25 mouse cellular contexts compared by ENCODE assay signal in genomic region chr6:134575288-134575741, GRCm38 (mm10). TPM values are rescaled to one million over a fixed set of nuclear protein-coding genes. Genes with fewer than 3 reads are reported as not detected.
A peak's percentile ranks its signal among the peaks of the same experiment; 100 is the strongest.
DNase-seq lines count a peak whose midpoint lies in the region; ATAC-seq and TF ChIP-seq lines count a peak whose summit lies in the region.
"Had no signal": no experiment of that assay in that cellular context is flagged by ENCODE, and none has a peak within 500 bp of the region (broad histone marks: within the 10 kb centered on the region; RNA-seq: fewer than 3 reads in every experiment).

No protein-coding gene starts in this region.

- H3K27ac ChIP-seq in heart, adult 2 months = peak overlapping the region; percentile 71
- peak overlapping the region; percentile 81 for H3K27ac ChIP-seq in liver, adult 2 months (replicated peaks; ENCODE audit: insufficient read depth, low read depth, low read length)
- H3K27ac ChIP-seq in liver, embryonic 12.5 days = no peak overlapping the region
- no peak overlapping the region for H3K27ac ChIP-seq in lung, embryonic 15.5 days
- H3K27ac ChIP-seq: embryonic facial prominence, embryonic 12.5 days; forebrain, embryonic 12.5 days; hindbrain, embryonic 14.5 days; kidney, postnatal 0 days; midbrain, embryonic 15.5 days; neural tube, embryonic 12.5 days had no signal

- TF ChIP-seq EP300 in heart, adult 2 months (IDR thresholded peaks at IDR 0.05; ENCODE audit: insufficient read depth, low read depth, low read length) = no peak

- intact Hi-C loops in heart, adult 2 months (cut with DNase I) = no loop called here

- peaks cover 2% of the 10 kb centered on the region; the same call in 1 of the 2 replicates for H3K36me3 ChIP-seq in heart, adult 2 months (ENCODE audit: control insufficient read depth, insufficient read depth, low read length)
- H3K36me3 ChIP-seq in liver, adult 2 months (ENCODE audit: control insufficient read depth, insufficient read depth, low read length) = no peaks in the 10 kb centered on the region
- H3K36me3 ChIP-seq in liver, embryonic 12.5 days = no peaks in the 10 kb centered on the region
- H3K36me3 ChIP-seq in lung, embryonic 15.5 days = no peaks in the 10 kb centered on the region
- H3K36me3 ChIP-seq: embryonic facial prominence, embryonic 12.5 days; forebrain, embryonic 12.5 days; midbrain, embryonic 15.5 days; neural tube, embryonic 12.5 days had no signal

- DNase-seq in heart, adult 2 months = peak in 1 of 2 experiments; percentile 27
- DNase-seq in heart, postnatal 4 days = no peak
- peak; percentile 25 for DNase-seq in liver, adult 2 months (ENCODE audit: extremely low read depth, low read depth, low spot score)
- DNase-seq in lung, postnatal 36 days = peak; percentile 72
- no peak for DNase-seq in kidney, postnatal 36 days
- DNase-seq: adrenal gland, postnatal 36 days; cerebellum, adult 11-12 months; cerebellum, postnatal 10 days; kidney, adult 18-20 months; right cerebral cortex, postnatal 14 days; spleen, adult 18-20 months; thymus, postnatal 36 days had no signal

- H3K4me1 ChIP-seq in heart, adult 2 months (ENCODE audit: control insufficient read depth, insufficient read depth, low read length) = peaks cover 15% of the 10 kb centered on the region
- no peaks in the 10 kb centered on the region; the same call in 1 of the 2 replicates for H3K4me1 ChIP-seq in liver, adult 2 months (ENCODE audit: control insufficient read depth, insufficient read depth, low read length)
- H3K4me1 ChIP-seq in liver, embryonic 12.5 days = no peaks in the 10 kb centered on the region
- peaks cover 8% of the 10 kb centered on the region; the same call in 1 of the 2 replicates for H3K4me1 ChIP-seq in lung, embryonic 15.5 days
- H3K4me1 ChIP-seq: embryonic facial prominence, embryonic 12.5 days; forebrain, embryonic 12.5 days; midbrain, embryonic 15.5 days; neural tube, embryonic 12.5 days had no signal

- no peaks in the 10 kb centered on the region for H3K27me3 ChIP-seq in heart, adult 2 months (ENCODE audit: control insufficient read depth, insufficient read depth, low read length)
- H3K27me3 ChIP-seq in liver, adult 2 months (ENCODE audit: control insufficient read depth, insufficient read depth, low read length) = no peaks in the 10 kb centered on the region
- H3K27me3 ChIP-seq in liver, embryonic 12.5 days (replicated peaks) = peaks cover 6% of the 10 kb centered on the region; the same call in 1 of the 2 replicates
- H3K27me3 ChIP-seq in lung, embryonic 15.5 days = no peaks in the 10 kb centered on the region
- H3K27me3 ChIP-seq: embryonic facial prominence, embryonic 12.5 days; forebrain, embryonic 12.5 days; midbrain, embryonic 15.5 days; neural tube, embryonic 12.5 days; Patski had no signal

- 19% methylated on average over 3 of the region's 3 CpGs for WGBS in heart, adult 2 months
- 72% methylated on average over 3 of the region's 3 CpGs for WGBS in liver, adult 2 months
- WGBS in liver, embryonic 12.5 days (ENCODE audit: insufficient replicate concordance) = 55% methylated on average over 3 of the region's 3 CpGs
- 22% methylated on average over 3 of the region's 3 CpGs for WGBS in lung, embryonic 15.5 days

- H3K79me2 ChIP-seq in heart, adult 2 months (replicated peaks; ENCODE audit: control insufficient read depth, insufficient read depth, low read length) = no peaks in the 10 kb centered on the region
- no peaks in the 10 kb centered on the region for H3K79me2 ChIP-seq in liver, adult 2 months (ENCODE audit: control insufficient read depth, insufficient read depth, low read length)

- TF ChIP-seq POLR2A in heart, adult 2 months (IDR thresholded peaks at IDR 0.05; ENCODE audit: insufficient read depth, low read depth, low read length) = no peak
- no peak for TF ChIP-seq POLR2A in liver, adult 2 months (IDR thresholded peaks at IDR 0.05; ENCODE audit: extremely low read depth, insufficient read depth, low read length)

- H3K4me2 ChIP-seq in liver, embryonic 12.5 days = no peak overlapping the region
- no peak overlapping the region for H3K4me2 ChIP-seq in lung, embryonic 15.5 days
- H3K4me2 ChIP-seq: embryonic facial prominence, embryonic 12.5 days; forebrain, embryonic 12.5 days; hindbrain, embryonic 14.5 days; liver, embryonic 11.5 days; midbrain, embryonic 15.5 days; neural tube, embryonic 12.5 days had no signal

- no peak overlapping the region for H3K9ac ChIP-seq in heart, adult 2 months (ENCODE audit: low read depth, low read length)
- H3K9ac ChIP-seq in liver, adult 2 months (ENCODE audit: low read depth, low read length) = no peak overlapping the region
- no peak overlapping the region for H3K9ac ChIP-seq in liver, embryonic 12.5 days
- H3K9ac ChIP-seq in lung, embryonic 15.5 days = no peak overlapping the region
- H3K9ac ChIP-seq: embryonic facial prominence, embryonic 12.5 days; forebrain, embryonic 12.5 days; hindbrain, embryonic 14.5 days; midbrain, embryonic 15.5 days; neural tube, embryonic 12.5 days had no signal

- no peaks in the 10 kb centered on the region for H3K9me3 ChIP-seq in liver, embryonic 12.5 days (replicated peaks)
- H3K9me3 ChIP-seq in lung, embryonic 15.5 days = no peaks in the 10 kb centered on the region
- H3K9me3 ChIP-seq: forebrain, embryonic 12.5 days; midbrain, embryonic 15.5 days; neural tube, embryonic 12.5 days had no signal

- no peak for TF ChIP-seq CTCF in heart, adult 2 months (IDR thresholded peaks at IDR 0.05)
- no peak for TF ChIP-seq CTCF in liver, adult 2 months (IDR thresholded peaks at IDR 0.05; ENCODE audit: low read depth, low read length)

- no peak for ATAC-seq in liver, embryonic 12.5 days
- peak; percentile 74; the same call in 1 of the 2 replicates for ATAC-seq in lung, embryonic 15.5 days (ENCODE audit: borderline replicate concordance, extremely low read depth, low FRiP score, low TSS enrichment)
- no peak for ATAC-seq in cerebellum, adult (ENCODE audit: insufficient number of reproducible peaks, low FRiP score, low TSS enrichment)
- ATAC-seq: inflammation-experienced regulatory T-cells, adult 6 months; midbrain, embryonic 15.5 days; Patski had no signal

- H3K4me3 ChIP-seq in heart, adult 2 months = no peak overlapping the region
- no peak overlapping the region for H3K4me3 ChIP-seq in liver, adult 2 months (ENCODE audit: insufficient read depth, low read depth, low read length)
- H3K4me3 ChIP-seq in liver, embryonic 12.5 days = no peak overlapping the region
- H3K4me3 ChIP-seq in lung, embryonic 15.5 days = no peak overlapping the region
- H3K4me3 ChIP-seq: embryonic facial prominence, embryonic 12.5 days; erythroblast, embryonic 14.5 days; forebrain, embryonic 12.5 days; midbrain, embryonic 15.5 days; neural tube, embryonic 12.5 days had no signal

RNA-seq across cellular contexts. Expression of gene Lrp6, which starts 8.6 kb away (rescaled TPM):
- 10 to 100 TPM; 48.7 to 50.0 TPM for total RNA-seq in heart, adult 2 months (2021)
- 16.5 and 30.6 TPM in 2 replicates for polyA plus RNA-seq in heart, adult 2 months (2012; rRNA removed)
- total RNA-seq in heart, postnatal 4 days (2021) = 10 to 100 TPM; 48.6 to 50.9 TPM
- total RNA-seq in liver, adult 2 months (2014; rRNA removed) = 48.2 and 54.3 TPM in 2 replicates
- 15.0 and 15.1 TPM in 2 replicates for polyA plus RNA-seq in liver, adult 2 months (2012; rRNA removed)
- polyA plus RNA-seq in liver, embryonic 12.5 days (2016; fragmentation: Nextera tagmentation; extraction: Ambion mirVana) = 12.6 and 13.1 TPM in 2 replicates
- 22.3 and 24.7 TPM in 2 replicates for polyA plus RNA-seq in lung, embryonic 15.5 days (2015; fragmentation: Nextera tagmentation; extraction: Ambion mirVana)

RNA-seq across cellular contexts. Expression of gene Mansc1, which starts 57.0 kb away (rescaled TPM):
- total RNA-seq in heart, adult 2 months (2021) = 1 to 10 TPM; 4.3 to 5.5 TPM
- 4.5 and 5.6 TPM in 2 replicates for polyA plus RNA-seq in heart, adult 2 months (2012; rRNA removed)
- total RNA-seq in heart, postnatal 4 days (2021) = 1 to 10 TPM; 8.4 to 9.7 TPM
- 1.0 TPM in 2 replicates for total RNA-seq in liver, adult 2 months (2014; rRNA removed)
- polyA plus RNA-seq in liver, adult 2 months (2012; rRNA removed) = 0.70 and 0.83 TPM in 2 replicates
- 0.74 and 0.85 TPM in 2 replicates for polyA plus RNA-seq in liver, embryonic 12.5 days (2016; fragmentation: Nextera tagmentation; extraction: Ambion mirVana)
- polyA plus RNA-seq in lung, embryonic 15.5 days (2015; fragmentation: Nextera tagmentation; extraction: Ambion mirVana) = 6.1 and 7.4 TPM in 2 replicates
- polyA plus RNA-seq: erythroblast, embryonic 14.5 days; Patski had no signal

Comparison
In these comparisons a context has a peak if more than half of its experiments do, and no peak if none do; other contexts are left out.
1. H3K27ac ChIP-seq: peak in heart, adult 2 months (single experiment) and liver, adult 2 months (single experiment); none in liver, embryonic 12.5 days (single experiment) and lung, embryonic 15.5 days (single experiment).
2. DNase-seq: peak in liver, adult 2 months (single experiment) and lung, postnatal 36 days (single experiment); none in heart, postnatal 4 days (single experiment) and kidney, postnatal 36 days (0 of 2).